Mouse (Mus musculus): ENCODE measurements around the gene Atp6ap1l. TPM values are rescaled to one million over a fixed set of nuclear protein-coding genes. Genes with fewer than 3 reads are reported as not detected.

Gene Atp6ap1l
- polyA plus RNA-seq, 1 experiment from 2014 or later, result 0.11 TPM

DNA sequence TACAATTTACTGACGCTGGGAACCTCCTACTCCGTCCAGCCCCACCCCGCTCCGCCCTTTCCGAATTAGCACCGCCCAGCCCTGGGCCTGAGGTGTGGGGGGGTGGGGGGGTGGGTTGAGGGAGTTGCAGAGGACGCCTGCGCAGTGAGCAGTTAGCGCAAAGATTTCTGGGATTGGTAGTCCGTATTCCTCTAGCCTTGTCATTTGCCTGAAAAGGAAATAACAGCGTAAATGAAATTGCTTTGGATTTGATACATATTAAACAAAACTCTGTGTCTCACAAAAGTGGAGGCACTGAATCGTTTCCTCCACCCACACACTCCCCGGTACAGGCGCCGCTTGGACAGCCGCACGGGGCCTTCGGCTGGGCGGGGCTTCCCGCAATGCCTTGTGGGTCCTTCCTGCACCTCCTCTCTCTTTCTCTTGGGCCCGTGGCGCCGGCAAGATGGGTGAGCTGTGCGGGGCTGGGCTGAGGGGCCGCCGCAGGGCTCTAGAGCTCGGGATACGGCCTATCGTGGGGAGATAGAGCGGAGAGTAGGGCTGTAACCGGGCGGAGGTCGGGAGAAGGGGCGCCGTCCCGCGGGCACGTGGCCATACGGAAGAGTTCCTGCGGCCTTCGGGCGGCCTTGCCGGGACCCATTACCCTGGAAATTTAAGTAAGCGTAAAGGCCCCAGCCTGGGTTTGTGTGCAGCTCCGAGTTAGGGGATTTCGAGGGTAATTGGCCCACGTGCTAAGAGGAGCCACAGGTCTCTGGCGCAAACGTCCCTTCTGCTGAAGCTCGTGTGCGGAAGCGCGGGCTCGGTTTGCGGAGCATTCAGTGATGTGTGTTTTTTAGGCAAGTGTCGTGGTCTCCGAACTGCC, 17.8 kb upstream of the Atp6ap1l start, which contains the start of gene Rps23:
TSS of gene Rps23 (plus strand) at position 208 of the 862 bp plus-strand sequence.
- Histone ChIP-seq H3K4me1 (replicated peaks; ENCODE audit: control insufficient read depth, insufficient read depth) (no peaks in the 10 kb centered on the region), H3K9me3 (ENCODE audit: control insufficient read depth, low read length) (no peaks in the 10 kb centered on the region), H3K4me2 (replicated peaks; ENCODE audit: low read depth) (peak within 1 kb of the TSS; percentile 66), H3K36me3 (ENCODE audit: control insufficient read depth, insufficient read depth, low read length) (no peaks in the 10 kb centered on the region), H3K4me3 (ENCODE audit: low read depth, low read length) (peak within 1 kb of the TSS; percentile 93), H3K9ac (ENCODE audit: low read length) (peak within 1 kb of the TSS; percentile 97), H3K27ac (replicated peaks) (peak within 1 kb of the TSS; percentile 89), H3K27me3 (ENCODE audit: control insufficient read depth, insufficient read depth, low read length) (no peaks in the 10 kb centered on the region)
- ATAC-seq (ENCODE audit: low FRiP score, low TSS enrichment), result peak; percentile 98
- TF ChIP-seq CTCF (IDR thresholded peaks at IDR 0.05; ENCODE audit: low read depth) (no peak), EP300 (optimal IDR thresholded peaks at IDR 0.05) (peak; percentile 97)
- DNase-seq (ENCODE audit: low spot score), result peak; percentile 92
- WGBS, result under 1% methylated on average over 57 of the region's 57 CpGs

- no peaks in the 10 kb centered on the region for H3K4me1 ChIP-seq (replicated peaks; ENCODE audit: control insufficient read depth, insufficient read depth)
- 91% methylated on average over 4 of the region's 4 CpGs for WGBS
Measured at GRCm38 (mm10) chr13:90914721-90915120, 9.6 kb upstream of the Atp6ap1l start.

GRCm38 (mm10) chr13:90913675-90914192, 8.6 kb upstream of the Atp6ap1l start:
- TF ChIP-seq CTCF (IDR thresholded peaks at IDR 0.05; ENCODE audit: low read depth) (no peak), EP300 (optimal IDR thresholded peaks at IDR 0.05) (no peak)
- no peak overlapping the region for H3K27ac ChIP-seq (replicated peaks)
- no peaks in the 10 kb centered on the region for H3K36me3 ChIP-seq (ENCODE audit: control insufficient read depth, insufficient read depth, low read length)
- H3K27me3 ChIP-seq (ENCODE audit: control insufficient read depth, insufficient read depth, low read length), result no peaks in the 10 kb centered on the region
- no peak for ATAC-seq (ENCODE audit: low FRiP score, low TSS enrichment)
- 64% methylated on average over 7 of the region's 7 CpGs for WGBS
- DNase-seq (ENCODE audit: low spot score), result no peak
- no peak overlapping the region for H3K4me2 ChIP-seq (replicated peaks; ENCODE audit: low read depth)
- H3K9me3 ChIP-seq (ENCODE audit: control insufficient read depth, low read length), result no peaks in the 10 kb centered on the region
- no peak overlapping the region for H3K4me3 ChIP-seq (ENCODE audit: low read depth, low read length)
- H3K4me1 ChIP-seq (replicated peaks; ENCODE audit: control insufficient read depth, insufficient read depth), result no peaks in the 10 kb centered on the region
- H3K9ac ChIP-seq (ENCODE audit: low read length), result no peak overlapping the region

More at GRCm38 (mm10) chr13:90914721-90915120, 9.6 kb upstream of the Atp6ap1l start:
- no peak overlapping the region for H3K9ac ChIP-seq (ENCODE audit: low read length)
- DNase-seq (ENCODE audit: low spot score) (no peak), ATAC-seq (ENCODE audit: low FRiP score, low TSS enrichment) (no peak)
- H3K27ac ChIP-seq (replicated peaks), result no peak overlapping the region
- H3K9me3 ChIP-seq (ENCODE audit: control insufficient read depth, low read length), result no peaks in the 10 kb centered on the region
- no peak for TF ChIP-seq EP300 (optimal IDR thresholded peaks at IDR 0.05)
- TF ChIP-seq CTCF (IDR thresholded peaks at IDR 0.05; ENCODE audit: low read depth), result no peak
- H3K4me3 ChIP-seq (ENCODE audit: low read depth, low read length), result no peak overlapping the region
- no peaks in the 10 kb centered on the region for H3K36me3 ChIP-seq (ENCODE audit: control insufficient read depth, insufficient read depth, low read length)
- no peak overlapping the region for H3K4me2 ChIP-seq (replicated peaks; ENCODE audit: low read depth)
- H3K27me3 ChIP-seq (ENCODE audit: control insufficient read depth, insufficient read depth, low read length), result no peaks in the 10 kb centered on the region

DNA sequence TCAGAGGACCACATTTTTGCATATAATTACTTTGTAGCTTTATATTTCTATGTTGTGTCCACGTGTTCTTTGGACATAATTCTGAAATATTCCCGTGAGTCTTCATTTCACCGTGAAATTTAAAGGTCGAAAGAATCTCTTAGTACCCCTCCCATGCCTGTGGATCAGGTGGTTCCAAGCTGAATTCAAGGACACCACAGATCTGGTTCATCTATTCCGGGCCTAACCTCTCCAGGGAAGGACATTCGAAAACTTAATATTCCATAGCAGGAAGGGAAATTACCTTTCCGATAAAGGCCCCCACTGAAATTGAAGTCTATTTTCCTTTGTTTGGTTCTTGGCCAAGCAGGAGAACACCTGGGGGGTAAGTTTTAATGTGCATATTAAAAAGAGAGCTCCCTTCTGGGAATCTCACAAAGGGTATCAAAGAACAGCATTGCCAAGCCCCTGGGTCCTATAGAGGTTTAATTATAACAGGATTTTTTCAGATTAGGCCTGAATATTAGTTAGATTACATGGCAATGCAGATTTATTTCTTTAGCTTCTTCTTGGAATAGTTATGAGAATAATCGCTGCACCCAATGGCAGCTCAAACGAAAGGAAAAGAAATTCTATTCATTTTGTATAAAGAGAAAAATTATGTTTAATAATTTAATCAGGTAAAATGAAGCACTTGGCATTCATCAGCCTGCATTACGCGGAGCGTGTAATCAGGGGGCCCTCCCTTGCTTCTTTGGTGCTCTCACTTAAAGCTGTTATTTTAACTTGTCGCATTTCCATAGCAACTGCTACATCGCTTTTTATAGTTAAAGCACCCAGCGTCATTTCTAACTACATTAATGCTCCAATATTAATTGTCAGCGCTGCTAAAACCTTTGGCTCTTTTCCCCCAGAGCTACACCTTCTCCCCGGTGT, 7.9 kb upstream of the Atp6ap1l start:
- H3K27ac ChIP-seq (replicated peaks), result no peak overlapping the region
- no peaks in the 10 kb centered on the region for H3K27me3 ChIP-seq (ENCODE audit: control insufficient read depth, insufficient read depth, low read length)
- H3K4me3 ChIP-seq (ENCODE audit: low read depth, low read length), result no peak overlapping the region
- H3K36me3 ChIP-seq (ENCODE audit: control insufficient read depth, insufficient read depth, low read length), result no peaks in the 10 kb centered on the region
- DNase-seq (ENCODE audit: low spot score), result no peak
- H3K4me2 ChIP-seq (replicated peaks; ENCODE audit: low read depth), result no peak overlapping the region
- H3K9me3 ChIP-seq (ENCODE audit: control insufficient read depth, low read length), result no peaks in the 10 kb centered on the region
- no peaks in the 10 kb centered on the region for H3K4me1 ChIP-seq (replicated peaks; ENCODE audit: control insufficient read depth, insufficient read depth)
- 79% methylated on average over 17 of the region's 17 CpGs for WGBS
- H3K9ac ChIP-seq (ENCODE audit: low read length), result no peak overlapping the region
- no peak for ATAC-seq (ENCODE audit: low FRiP score, low TSS enrichment)
- TF ChIP-seq EP300 (optimal IDR thresholded peaks at IDR 0.05), result no peak
- TF ChIP-seq CTCF (IDR thresholded peaks at IDR 0.05; ENCODE audit: low read depth), result no peak

GRCm38 (mm10) chr13:90907376-90907775, 2.2 kb upstream of the Atp6ap1l start:
- no peak for ATAC-seq (ENCODE audit: low FRiP score, low TSS enrichment)
- DNase-seq (ENCODE audit: low spot score), result no peak
- 90% methylated on average over 12 of the region's 12 CpGs for WGBS

More at GRCm38 (mm10) chr13:90907376-90907775, 2.2 kb upstream of the Atp6ap1l start:
- TF ChIP-seq EP300 (optimal IDR thresholded peaks at IDR 0.05), result no peak
- TF ChIP-seq CTCF (IDR thresholded peaks at IDR 0.05; ENCODE audit: low read depth), result no peak
- no peak overlapping the region for H3K4me2 ChIP-seq (replicated peaks; ENCODE audit: low read depth)
- no peaks in the 10 kb centered on the region for H3K4me1 ChIP-seq (replicated peaks; ENCODE audit: control insufficient read depth, insufficient read depth)
- no peak overlapping the region for H3K27ac ChIP-seq (replicated peaks)
- no peaks in the 10 kb centered on the region for H3K9me3 ChIP-seq (ENCODE audit: control insufficient read depth, low read length)
- H3K27me3 ChIP-seq (ENCODE audit: control insufficient read depth, insufficient read depth, low read length), result no peaks in the 10 kb centered on the region
- no peaks in the 10 kb centered on the region for H3K36me3 ChIP-seq (ENCODE audit: control insufficient read depth, insufficient read depth, low read length)
- H3K9ac ChIP-seq (ENCODE audit: low read length), result no peak overlapping the region
- H3K4me3 ChIP-seq (ENCODE audit: low read depth, low read length), result no peak overlapping the region
